Mouse (Mus musculus) forebrain, embryonic 12.5 days (tissue): ENCODE data around the gene Draxin. TPM values are rescaled to one million over a fixed set of nuclear protein-coding genes. Genes with fewer than 3 reads are reported as not detected.
A peak's percentile ranks its signal among the peaks of the same experiment; 100 is the strongest.

Experiments used
- ATAC-seq: fragments of 200-750 bp; cut with Nextera tagmentation; 2 replicates; pipeline ENCODE4 v1.8.0; 2017; ENCODE audit warnings: moderate TSS enrichment; ENCODE audit not compliant: low FRiP score
- H3K27ac ChIP-seq: fragments of 300-500 bp; sonication (generic); 2 replicates; pipeline ENCODE4 v1.5.1; 2016; ENCODE audit warnings: mild to moderate bottlenecking
- H3K27me3 ChIP-seq: fragments of 300-500 bp; sonication (generic); 2 replicates; pipeline ENCODE4 v1.6.1; 2016; ENCODE audit warnings: mild to moderate bottlenecking
- H3K36me3 ChIP-seq: fragments of 300-500 bp; sonication (generic); replicated peaks from 2 replicates; pipeline ENCODE4 v1.6.1; 2016; ENCODE audit warnings: mild to moderate bottlenecking
- H3K4me1 ChIP-seq: fragments of 300-500 bp; sonication (generic); 2 replicates; pipeline ENCODE4 v1.6.1; 2016
- H3K4me2 ChIP-seq: fragments of 300-500 bp; sonication (generic); 2 replicates; pipeline ENCODE4 v1.6.1; 2016; ENCODE audit warnings: mild to moderate bottlenecking, moderate library complexity
- H3K4me3 ChIP-seq: fragments of 300-500 bp; sonication (generic); replicated peaks from 2 replicates; pipeline ENCODE4 v1.5.1; 2016; ENCODE audit warnings: mild to moderate bottlenecking
- H3K9ac ChIP-seq: fragments of 300-500 bp; sonication (generic); 2 replicates; pipeline ENCODE4 v1.6.1; 2016; ENCODE audit warnings: mild to moderate bottlenecking
- H3K9me3 ChIP-seq: fragments of 300-500 bp; sonication (generic); 2 replicates; pipeline ENCODE4 v1.6.1; 2016
- WGBS: fragments of 180-500 bp; shearing (Covaris S2); methylation state at CpG from one replicate; pipeline ENCODE4 v1.1.7; 2016; 5-methylcytosine and 5-hydroxymethylcytosine counted together
- polyA plus RNA-seq: library from polyadenylated mRNA; unstranded; fragments of >200 nt; fragmentation: Nextera tagmentation; extraction: Ambion mirVana; gene quantifications from 2 replicates; pipeline ENCODE4 v1.2.1, GENCODE M21; 2016

The Draxin gene
- polyA plus RNA-seq, 1 experiment from 2014 or later = 8.0 TPM

GRCm38 (mm10) chr4:148164461-148164860 lies 34.0 kb upstream of the Draxin start:
- peaks cover 44% of the 10 kb centered on the region for H3K4me1 ChIP-seq

GRCm38 (mm10) chr4:148164002-148164439 lies 33.5 kb upstream of the Draxin start:
- no peaks in the 10 kb centered on the region for H3K9me3 ChIP-seq
- WGBS = under 1% methylated on average over 29 of the region's 29 CpGs
- peak overlapping the region; percentile 58 for H3K9ac ChIP-seq
- peak; percentile 22; the same call in 1 of the 2 replicates for ATAC-seq
- H3K27me3 ChIP-seq = peaks cover 82% of the 10 kb centered on the region
- no peaks in the 10 kb centered on the region for H3K36me3 ChIP-seq
- 0 out of 2 replicates have a peak overlapping the region, but pooled peaks have one; percentile 36 for H3K27ac ChIP-seq
- peak overlapping the region; percentile 29 for H3K4me3 ChIP-seq
- peaks cover 46% of the 10 kb centered on the region for H3K4me1 ChIP-seq
- H3K4me2 ChIP-seq = peak overlapping the region; percentile 58

More at GRCm38 (mm10) chr4:148164461-148164860, 34.0 kb upstream of the Draxin start:
- Histone ChIP-seq H3K4me3 (peak overlapping the region; percentile 29), H3K36me3 (no peaks in the 10 kb centered on the region), H3K4me2 (peak overlapping the region; percentile 58), H3K9me3 (no peaks in the 10 kb centered on the region), H3K9ac (peak overlapping the region; percentile 58; the same call in 1 of the 2 replicates), H3K27ac (no peak overlapping the region), H3K27me3 (peaks cover 84% of the 10 kb centered on the region)
- WGBS = 2% methylated on average over 16 of the region's 16 CpGs
- ATAC-seq = no peak

- peak; percentile 75; the same call in 1 of the 2 replicates for ATAC-seq
- WGBS = 1% methylated on average over 43 of the region's 43 CpGs
- Histone ChIP-seq H3K36me3 (peaks cover 27% of the 10 kb centered on the region), H3K9me3 (no peaks in the 10 kb centered on the region), H3K4me2 (peak within 1 kb of the TSS; percentile 91), H3K9ac (peak within 1 kb of the TSS; percentile 71), H3K27me3 (peaks cover 55% of the 10 kb centered on the region), H3K27ac (peak within 1 kb of the TSS; percentile 85), H3K4me3 (peak within 1 kb of the TSS; percentile 58), H3K4me1 (peaks cover 53% of the 10 kb centered on the region)
Measured at GRCm38 (mm10) chr4:148160436-148161390, 30.2 kb upstream of the Draxin start, which contains the start of the genes Fbxo44 and Fbxo2. Gene Fbxo44 (minus strand): TSS chr4:148160482. Gene Fbxo2 (plus strand): TSS chr4:148160621.

GRCm38 (mm10) chr4:148159544-148160435 lies 29.3 kb upstream of the Draxin start:
- Histone ChIP-seq H3K4me2 (peak overlapping the region; percentile 91), H3K4me1 (peaks cover 48% of the 10 kb centered on the region), H3K4me3 (peak overlapping the region; percentile 58), H3K27ac (peak overlapping the region; percentile 85), H3K36me3 (peaks cover 36% of the 10 kb centered on the region), H3K27me3 (peaks cover 46% of the 10 kb centered on the region), H3K9ac (peak overlapping the region; percentile 71), H3K9me3 (no peaks in the 10 kb centered on the region)
- ATAC-seq = peak; percentile 91
- under 1% methylated on average over 54 of the region's 55 CpGs for WGBS

- Histone ChIP-seq H3K36me3 (peaks cover 46% of the 10 kb centered on the region), H3K4me1 (peaks cover 37% of the 10 kb centered on the region), H3K27me3 (peaks cover 35% of the 10 kb centered on the region), H3K9ac (peak overlapping the region; percentile 71), H3K4me3 (peak overlapping the region; percentile 58), H3K27ac (peak overlapping the region; percentile 85), H3K4me2 (peak overlapping the region; percentile 91), H3K9me3 (no peaks in the 10 kb centered on the region)
- 22% methylated on average over 27 of the region's 27 CpGs for whole genome bisulfite sequencing
- ATAC-seq = peak; percentile 7; the same call in 1 of the 2 replicates
Measured at GRCm38 (mm10) chr4:148158436-148159348, 28.2 kb upstream of the Draxin start.

GRCm38 (mm10) chr4:148154982-148155381 lies 24.5 kb upstream of the Draxin start:
- ATAC-seq = no peak
- H3K9me3 ChIP-seq = no peaks in the 10 kb centered on the region
- H3K27ac ChIP-seq = no peak overlapping the region
- H3K4me3 ChIP-seq = no peak overlapping the region
- H3K9ac ChIP-seq = no peak overlapping the region
- peaks cover 60% of the 10 kb centered on the region for H3K36me3 ChIP-seq
- no peak overlapping the region for H3K4me2 ChIP-seq
- H3K27me3 ChIP-seq = no peaks in the 10 kb centered on the region
- 62% methylated on average over 3 of the region's 3 CpGs for WGBS
- H3K4me1 ChIP-seq = peaks cover 38% of the 10 kb centered on the region

- H3K27me3 ChIP-seq = no peaks in the 10 kb centered on the region
- no peaks in the 10 kb centered on the region for H3K9me3 ChIP-seq
- no peak overlapping the region for H3K4me3 ChIP-seq
- H3K27ac ChIP-seq = no peak overlapping the region
- H3K9ac ChIP-seq = no peak overlapping the region
- peaks cover 63% of the 10 kb centered on the region for H3K36me3 ChIP-seq
- WGBS = 97% methylated on average over 4 of the region's 4 CpGs
- H3K4me1 ChIP-seq = peaks cover 36% of the 10 kb centered on the region
- H3K4me2 ChIP-seq = no peak overlapping the region
- ATAC-seq = no peak
Measured at GRCm38 (mm10) chr4:148154006-148154405, 23.5 kb upstream of the Draxin start.

GRCm38 (mm10) chr4:148152547-148152946 lies 22.0 kb upstream of the Draxin start:
- H3K4me3 ChIP-seq = no peak overlapping the region
- peak overlapping the region; percentile 85; the same call in 1 of the 2 replicates for H3K27ac ChIP-seq
- 82% methylated on average over 5 of the region's 5 CpGs for WGBS
- ATAC-seq = no peak
- H3K4me1 ChIP-seq = peaks cover 21% of the 10 kb centered on the region
- H3K9me3 ChIP-seq = no peaks in the 10 kb centered on the region
- no peak overlapping the region for H3K9ac ChIP-seq
- no peak overlapping the region for H3K4me2 ChIP-seq
- H3K36me3 ChIP-seq = peaks cover 56% of the 10 kb centered on the region
- no peaks in the 10 kb centered on the region for H3K27me3 ChIP-seq

- Histone ChIP-seq H3K4me3 (peak within 1 kb of the TSS; percentile 62), H3K36me3 (peaks cover 55% of the 10 kb centered on the region), H3K9ac (peak within 1 kb of the TSS; percentile 78), H3K9me3 (no peaks in the 10 kb centered on the region), H3K27me3 (no peaks in the 10 kb centered on the region), H3K4me1 (peaks cover 14% of the 10 kb centered on the region), H3K4me2 (peak within 1 kb of the TSS; percentile 96), H3K27ac (peak within 1 kb of the TSS; percentile 85)
- WGBS = 2% methylated on average over 53 of the region's 67 CpGs
- peak; percentile 92 for ATAC-seq
Measured at GRCm38 (mm10) chr4:148151267-148152168, 21.0 kb upstream of the Draxin start, which contains the start of gene Fbxo6. Gene Fbxo6 (minus strand): TSS chr4:148152140.

GRCm38 (mm10) chr4:148150953-148151266 lies 20.4 kb upstream of the Draxin start:
- Histone ChIP-seq H3K4me2 (peak overlapping the region; percentile 96), H3K4me1 (peaks cover 14% of the 10 kb centered on the region), H3K9ac (peak overlapping the region; percentile 78; the same call in 1 of the 2 replicates), H3K36me3 (peaks cover 55% of the 10 kb centered on the region), H3K4me3 (peak overlapping the region; percentile 62), H3K27me3 (no peaks in the 10 kb centered on the region), H3K27ac (peak overlapping the region; percentile 85), H3K9me3 (no peaks in the 10 kb centered on the region)
- ATAC-seq = no peak
- WGBS = 50% methylated on average over 3 of the region's 3 CpGs
